Mouse (Mus musculus) C2C12 (cell line): ENCODE measurements at regions not wholly inside any gene's neighbourhood (a gene's known extent, or its start where the extent isn't known, plus 50 kb on each side); places are given as distances from the start of the nearest gene placed in this dataset.

ENCODE experiments used
- CEBPB ChIP-seq: IDR thresholded peaks from one replicate; pipeline ENCODE4 v1.6.1; 2011; ENCODE audit warnings: low read depth, mild to moderate bottlenecking, control low read depth, moderate library complexity
- CTCF ChIP-seq: IDR thresholded peaks from one replicate; pipeline ENCODE4 v1.5.1; 2011; ENCODE audit not compliant: control insufficient read depth, insufficient read depth, insufficient read length
- FOSL1 ChIP-seq: IDR thresholded peaks from one replicate; pipeline ENCODE4 v1.8.0; 2011; ENCODE audit warnings: mild to moderate bottlenecking, low read length; ENCODE audit not compliant: poor library complexity, insufficient read depth, severe bottlenecking
- MAX ChIP-seq: IDR thresholded peaks from one replicate; pipeline ENCODE4 v1.6.1; 2011; ENCODE audit warnings: mild to moderate bottlenecking, control low read depth
- MYOD1 ChIP-seq: IDR thresholded peaks from one replicate; pipeline ENCODE4 v1.6.1; 2011; ENCODE audit warnings: low read depth; ENCODE audit not compliant: control insufficient read depth, insufficient read length
- MYOG ChIP-seq: IDR thresholded peaks from one replicate; pipeline ENCODE4 v1.6.1; 2011; ENCODE audit not compliant: control insufficient read depth, insufficient read length; ENCODE audit errors: extremely low read depth
- USF1 ChIP-seq: IDR thresholded peaks from one replicate; pipeline ENCODE4 v1.6.1; 2011; ENCODE audit warnings: low read depth, mild to moderate bottlenecking, control low read depth, moderate library complexity

DNA sequence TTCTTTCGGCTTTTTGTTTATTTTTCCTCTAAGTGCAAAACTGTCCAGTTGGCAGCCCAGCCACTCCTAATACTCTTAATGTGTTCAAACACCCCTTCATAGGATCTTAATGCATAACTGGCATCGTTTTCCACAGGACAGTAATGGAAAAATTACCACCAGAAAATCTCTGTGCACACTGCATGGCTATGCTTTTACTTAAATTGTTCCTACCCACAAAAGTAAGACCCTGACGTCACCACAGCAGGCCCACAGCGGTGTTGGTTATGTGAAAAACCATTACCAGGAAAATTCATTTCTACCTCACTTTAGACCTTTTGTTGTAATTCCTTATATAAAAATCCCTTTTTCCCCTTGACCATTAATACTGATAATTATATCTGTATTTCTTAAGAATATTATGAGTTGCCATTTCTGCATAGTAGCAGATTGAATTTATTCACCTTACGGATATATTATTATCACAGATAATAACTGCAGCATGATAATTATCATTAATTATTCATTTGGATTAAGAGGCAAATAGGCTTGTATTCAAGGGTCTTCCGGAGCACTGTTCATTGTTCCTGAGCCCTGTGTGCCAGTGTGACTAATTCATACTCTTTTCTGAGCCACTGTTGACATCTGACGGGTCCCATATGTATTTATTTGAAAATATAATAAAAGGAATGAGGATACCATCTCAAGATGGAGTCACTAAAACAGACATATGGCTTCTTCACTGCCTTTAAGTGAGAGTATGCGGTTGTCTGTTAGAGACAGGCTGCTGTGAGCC, 78.3 kb downstream of the Pou4f1 start:
- TF ChIP-seq FOSL1 (no peak), CTCF (no peak), USF1 (no peak), MYOG (no peak), CEBPB (no peak), MYOD1 (no peak), MAX (no peak)
